Mouse (Mus musculus) granulocyte monocyte progenitor cell, adult 5-6 weeks (primary cell): ENCODE results near the gene Emb. TPM values are rescaled to one million over a fixed set of nuclear protein-coding genes. Genes with fewer than 3 reads are reported as not detected.

Source experiments
- ATAC-seq: replicated peaks from 2 replicates; pipeline ENCODE4 v1.8.0; 2016; ENCODE audit warnings: mild to moderate bottlenecking, moderate TSS enrichment, inconsistent platforms; ENCODE audit not compliant: poor library complexity, severe bottlenecking
- total RNA-seq, 2 experiments: library from RNA; stranded (forward) in 1 of 2; stranded (reverse) in 1 of 2; fragments of 200-712, 200-1000 nt in 1 of 2; fragments of >200 nt in 1 of 2; fragmentation: Nextera tagmentation in 1 of 2; gene quantifications; 2 replicates each; pipeline ENCODE4 v1.2.3; 2014 to 2017

Gene Emb
- total RNA-seq, 2 experiments from 2014 or later = 367 to 642 TPM

GRCm38 (mm10) chr13:117311446-117312225 lies 103.3 kb downstream of the Emb start:
- ATAC-seq = peak; percentile 95

Other genes starting within 250 kb of the Emb start
- gene Parp8, start 183.0 kb upstream of the Emb start, total RNA-seq (2014; fragmentation: Nextera tagmentation) = 158 and 198 TPM in 2 replicates
- gene Parp8, start 183.0 kb upstream of the Emb start, total RNA-seq (2017) = 114 and 119 TPM in 2 replicates
- not detected in 2 replicates for gene Gm17509, start 12.5 kb downstream of the Emb start, total RNA-seq (2014; fragmentation: Nextera tagmentation)
- gene Gm17509, start 12.5 kb downstream of the Emb start, total RNA-seq (2017) = 0.17 and 0.82 TPM in 2 replicates